Mouse (Mus musculus): ENCODE results near the gene Gm21679. TPM values are rescaled to one million over a fixed set of nuclear protein-coding genes. Genes with fewer than 3 reads are reported as not detected.

Gene Gm21679
- not detected in 2 replicates for polyA plus RNA-seq (2012; rRNA removed)

DNA sequence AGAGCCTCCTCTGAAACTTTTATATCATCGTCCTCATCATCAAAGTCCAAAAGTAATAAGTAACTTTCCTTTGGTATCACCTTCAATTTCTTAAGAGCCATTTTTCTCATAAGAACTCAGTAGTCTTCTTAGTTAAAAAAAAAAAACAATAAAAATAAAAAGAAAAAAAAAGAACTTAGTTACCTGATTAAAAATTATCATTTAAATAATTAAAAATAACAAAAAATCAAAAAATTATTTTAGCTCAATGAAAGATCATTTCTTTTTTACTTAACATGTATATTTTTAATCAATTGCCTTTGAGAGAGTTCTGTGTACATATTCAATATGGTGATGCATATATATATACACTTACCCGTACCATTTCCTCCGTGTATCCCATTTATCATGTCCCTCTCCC lies at the start of gene Gm21679:
Gm21679 (minus strand) TSS at position 101 of the 400 bp plus-strand sequence.

